Mouse (Mus musculus): ENCODE measurements around the gene A630095N17Rik. TPM values are rescaled to one million over a fixed set of nuclear protein-coding genes. Genes with fewer than 3 reads are reported as not detected.

A630095N17Rik gene
- polyA plus RNA-seq, 2 experiments = not detected

GRCm38 (mm10) chr1:75253029-75253428 is 21.1 kb upstream of the A630095N17Rik start:
- H3K4me3 ChIP-seq (replicated peaks; ENCODE audit: low read length) = no peak overlapping the region
- no peaks in the 10 kb centered on the region for H3K27me3 ChIP-seq (ENCODE audit: control insufficient read depth, insufficient read depth, low read length)
- no peak overlapping the region for H3K4me2 ChIP-seq (replicated peaks; ENCODE audit: low read depth, low read length, severe bottlenecking)
- H3K9ac ChIP-seq (ENCODE audit: low read depth, low read length, severe bottlenecking) = no peak overlapping the region
- H3K4me1 ChIP-seq (ENCODE audit: control insufficient read depth, insufficient read depth, low read length) = peaks cover 7% of the 10 kb centered on the region; the same call in 1 of the 2 replicates
- H3K9me3 ChIP-seq (ENCODE audit: control insufficient read depth, low read length) = no peaks in the 10 kb centered on the region
- H3K27ac ChIP-seq (replicated peaks; ENCODE audit: low read depth, low read length) = no peak overlapping the region
- TF ChIP-seq POLR2A (IDR thresholded peaks at IDR 0.05; ENCODE audit: borderline replicate concordance, extremely low read depth, insufficient read depth, insufficient read length) = no peak
- DNase-seq (ENCODE audit: low spot score) (no peak), ATAC-seq (ENCODE audit: low FRiP score, low read depth) (no peak)
- 83% methylated on average over 16 of the region's 16 CpGs for WGBS
- no peaks in the 10 kb centered on the region for H3K36me3 ChIP-seq (ENCODE audit: control insufficient read depth, insufficient read depth, low read length)

DNA sequence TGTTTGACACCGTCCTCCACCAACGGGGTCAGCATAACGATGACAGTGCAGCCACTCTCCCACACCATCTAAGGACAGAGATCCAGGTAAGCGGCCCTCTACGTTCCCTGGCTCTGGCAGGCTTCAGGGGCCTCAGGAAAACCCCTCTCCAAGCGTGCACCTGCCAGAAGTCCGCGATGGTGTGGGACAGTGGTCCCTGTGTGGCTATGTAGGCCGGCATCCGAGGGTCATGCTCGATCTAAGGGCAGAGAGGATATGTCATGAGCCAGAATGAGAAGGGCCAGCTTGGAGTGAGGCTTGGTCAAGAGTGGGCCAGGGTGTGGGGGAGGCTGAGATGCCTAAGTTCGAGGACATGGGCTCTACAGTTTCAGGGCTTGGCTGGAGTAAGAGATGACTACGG is 20.4 kb upstream of the A630095N17Rik start:
- Histone ChIP-seq H3K4me1 (ENCODE audit: control insufficient read depth, insufficient read depth, low read length) (peaks cover 7% of the 10 kb centered on the region; the same call in 1 of the 2 replicates), H3K4me3 (replicated peaks; ENCODE audit: low read length) (no peak overlapping the region), H3K4me2 (replicated peaks; ENCODE audit: low read depth, low read length, severe bottlenecking) (no peak overlapping the region), H3K9me3 (ENCODE audit: control insufficient read depth, low read length) (no peaks in the 10 kb centered on the region), H3K9ac (ENCODE audit: low read depth, low read length, severe bottlenecking) (no peak overlapping the region), H3K27ac (replicated peaks; ENCODE audit: low read depth, low read length) (no peak overlapping the region), H3K27me3 (ENCODE audit: control insufficient read depth, insufficient read depth, low read length) (no peaks in the 10 kb centered on the region), H3K36me3 (ENCODE audit: control insufficient read depth, insufficient read depth, low read length) (no peaks in the 10 kb centered on the region)
- DNase-seq (ENCODE audit: low spot score) = no peak
- 70% methylated on average over 13 of the region's 13 CpGs for WGBS
- no peak for TF ChIP-seq POLR2A (IDR thresholded peaks at IDR 0.05; ENCODE audit: borderline replicate concordance, extremely low read depth, insufficient read depth, insufficient read length)
- ATAC-seq (ENCODE audit: low FRiP score, low read depth) = no peak

GRCm38 (mm10) chr1:75251112-75251970 is 19.4 kb upstream of the A630095N17Rik start:
- TF ChIP-seq POLR2A (IDR thresholded peaks at IDR 0.05; ENCODE audit: borderline replicate concordance, extremely low read depth, insufficient read depth, insufficient read length) = no peak
- Histone ChIP-seq H3K27ac (replicated peaks; ENCODE audit: low read depth, low read length) (no peak overlapping the region), H3K9me3 (ENCODE audit: control insufficient read depth, low read length) (no peaks in the 10 kb centered on the region), H3K4me3 (replicated peaks; ENCODE audit: low read length) (peak overlapping the region; percentile 18; the same call in 1 of the 2 replicates), H3K36me3 (ENCODE audit: control insufficient read depth, insufficient read depth, low read length) (no peaks in the 10 kb centered on the region), H3K27me3 (ENCODE audit: control insufficient read depth, insufficient read depth, low read length) (no peaks in the 10 kb centered on the region), H3K9ac (ENCODE audit: low read depth, low read length, severe bottlenecking) (no peak overlapping the region), H3K4me2 (replicated peaks; ENCODE audit: low read depth, low read length, severe bottlenecking) (peak overlapping the region; percentile 48), H3K4me1 (ENCODE audit: control insufficient read depth, insufficient read depth, low read length) (peaks cover 7% of the 10 kb centered on the region; the same call in 1 of the 2 replicates)
- ATAC-seq (ENCODE audit: low FRiP score, low read depth) (peak; percentile 58; the same call in 1 of the 2 replicates), DNase-seq (ENCODE audit: low spot score) (peak; percentile 43)
- 3% methylated on average over 21 of the region's 22 CpGs for WGBS

- Histone ChIP-seq H3K4me2 (replicated peaks; ENCODE audit: low read depth, low read length, severe bottlenecking) (no peak overlapping the region), H3K9me3 (ENCODE audit: control insufficient read depth, low read length) (no peaks in the 10 kb centered on the region), H3K4me1 (ENCODE audit: control insufficient read depth, insufficient read depth, low read length) (peaks cover 7% of the 10 kb centered on the region; the same call in 1 of the 2 replicates), H3K9ac (ENCODE audit: low read depth, low read length, severe bottlenecking) (no peak overlapping the region), H3K27me3 (ENCODE audit: control insufficient read depth, insufficient read depth, low read length) (no peaks in the 10 kb centered on the region), H3K4me3 (replicated peaks; ENCODE audit: low read length) (no peak overlapping the region), H3K36me3 (ENCODE audit: control insufficient read depth, insufficient read depth, low read length) (no peaks in the 10 kb centered on the region), H3K27ac (replicated peaks; ENCODE audit: low read depth, low read length) (no peak overlapping the region)
- whole genome bisulfite sequencing = 58% methylated on average over 3 of the region's 3 CpGs
- DNase-seq (ENCODE audit: low spot score) (no peak), ATAC-seq (ENCODE audit: low FRiP score, low read depth) (no peak)
- no peak for TF ChIP-seq POLR2A (IDR thresholded peaks at IDR 0.05; ENCODE audit: borderline replicate concordance, extremely low read depth, insufficient read depth, insufficient read length)
Observed at GRCm38 (mm10) chr1:75250498-75250897, 18.6 kb upstream of the A630095N17Rik start.

DNA sequence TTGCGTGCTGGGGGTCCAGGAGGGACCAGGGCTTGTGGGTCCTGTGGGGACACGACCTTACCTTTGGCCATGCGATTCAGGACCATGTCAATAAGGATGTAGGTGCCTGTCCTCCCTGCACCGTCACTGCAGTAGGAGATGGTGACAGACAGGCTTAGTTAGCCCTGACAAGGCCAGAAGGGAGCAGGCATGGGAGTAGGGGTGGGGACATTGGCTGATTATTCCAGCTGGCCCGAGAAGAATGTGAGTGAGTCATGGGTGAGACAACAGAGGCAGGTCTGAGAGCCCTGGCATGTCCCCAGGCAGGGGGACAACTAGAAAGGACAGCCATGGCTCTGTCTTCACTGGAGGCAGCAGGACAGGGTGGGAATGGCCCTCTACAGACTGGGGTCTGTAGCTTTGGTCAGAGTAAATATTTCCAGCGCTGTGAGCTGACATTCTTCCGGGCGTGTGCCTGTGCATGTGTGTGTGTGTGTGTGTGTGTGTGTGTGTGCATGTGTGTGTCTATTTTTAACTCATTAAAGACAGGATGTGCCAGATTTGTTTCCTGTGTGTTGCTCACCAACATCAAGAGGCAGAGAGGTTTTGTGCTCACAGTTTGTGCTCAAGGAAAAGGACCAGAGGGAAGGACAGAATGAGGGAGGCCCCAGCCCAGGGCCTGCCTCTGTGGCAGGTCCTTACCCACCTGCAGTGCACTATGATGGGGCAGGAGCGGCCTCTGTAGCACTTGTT is 16.3 kb upstream of the A630095N17Rik start:
- no peak overlapping the region for H3K4me3 ChIP-seq (replicated peaks; ENCODE audit: low read length)
- no peak overlapping the region for H3K9ac ChIP-seq (ENCODE audit: low read depth, low read length, severe bottlenecking)
- ATAC-seq (ENCODE audit: low FRiP score, low read depth) = peak; percentile 37; the same call in 1 of the 2 replicates
- no peak overlapping the region for H3K27ac ChIP-seq (replicated peaks; ENCODE audit: low read depth, low read length)
- no peaks in the 10 kb centered on the region for H3K9me3 ChIP-seq (ENCODE audit: control insufficient read depth, low read length)
- peaks cover 7% of the 10 kb centered on the region; the same call in 1 of the 2 replicates for H3K4me1 ChIP-seq (ENCODE audit: control insufficient read depth, insufficient read depth, low read length)
- H3K27me3 ChIP-seq (ENCODE audit: control insufficient read depth, insufficient read depth, low read length) = no peaks in the 10 kb centered on the region
- peaks cover 12% of the 10 kb centered on the region for H3K36me3 ChIP-seq (ENCODE audit: control insufficient read depth, insufficient read depth, low read length)
- no peak overlapping the region for H3K4me2 ChIP-seq (replicated peaks; ENCODE audit: low read depth, low read length, severe bottlenecking)
- DNase-seq (ENCODE audit: low spot score) = no peak
- TF ChIP-seq POLR2A (IDR thresholded peaks at IDR 0.05; ENCODE audit: borderline replicate concordance, extremely low read depth, insufficient read depth, insufficient read length) = no peak
- WGBS = 39% methylated on average over 9 of the region's 9 CpGs

All from limb, embryonic 14.5 days (tissue).